Mouse (Mus musculus) lung, adult 2 months (tissue): ENCODE results near the gene Sobp.

ENCODE experiments used
- CTCF ChIP-seq: fragments of 200-500 bp; IDR thresholded peaks from 2 replicates; pipeline ENCODE4 v1.5.1; 2011; ENCODE audit warnings: mild to moderate bottlenecking, low read length, control low read depth; ENCODE audit not compliant: insufficient read depth
- POLR2A ChIP-seq: fragments of 200-500 bp; IDR thresholded peaks from 2 replicates; pipeline ENCODE4 v1.6.1; 2011; ENCODE audit warnings: low read depth, mild to moderate bottlenecking, control low read depth, low read length, borderline replicate concordance; ENCODE audit errors: extremely low read depth

- no peak for TF ChIP-seq CTCF
- no peak for TF ChIP-seq POLR2A
Observed at GRCm38 (mm10) chr10:43148456-43148855, 25.9 kb downstream of the Sobp start.
